Mouse (Mus musculus) brain, embryonic 18.5 days (tissue): ENCODE measurements around the gene Cwc22.

Source experiments
- DNase-seq: peaks from one replicate; pipeline ENCODE4 v3.0.0-alpha.2; 2012; ENCODE audit warnings: low read depth, low spot score

The Cwc22 gene

DNA sequence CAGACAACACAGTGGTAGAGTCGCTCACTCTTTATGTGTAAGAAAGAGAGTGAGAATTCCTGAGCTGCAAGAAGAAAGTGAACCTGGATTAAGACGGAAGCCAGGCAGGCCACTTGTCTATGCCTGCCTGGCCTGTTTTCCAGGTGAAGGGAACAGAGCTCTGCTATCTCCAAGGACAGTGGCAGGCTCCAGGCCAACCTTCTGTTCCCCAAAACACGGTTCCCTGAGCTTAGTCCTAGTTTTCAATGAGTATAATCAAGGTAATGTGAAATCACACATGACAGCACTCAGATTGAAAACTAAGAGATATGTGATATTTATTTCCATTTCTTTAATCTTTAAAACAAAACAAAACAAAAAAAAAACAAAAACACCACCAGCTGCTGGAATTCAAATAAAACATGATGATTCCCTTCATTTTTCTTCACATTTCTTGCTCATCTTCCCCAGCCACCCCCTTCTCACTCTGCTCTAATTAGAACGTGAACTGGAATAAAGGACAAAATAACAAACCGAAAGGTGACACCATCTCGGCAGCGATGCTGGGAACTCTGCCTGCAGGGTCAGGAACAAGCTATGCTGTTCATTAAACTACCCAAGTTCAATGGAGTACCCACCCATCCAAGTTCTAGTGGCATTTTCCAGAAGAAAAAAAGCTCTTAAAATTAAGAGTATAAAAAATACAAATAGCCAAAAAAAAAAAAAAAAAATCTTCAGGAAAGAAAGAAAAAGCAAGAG lies 20.8 kb downstream of the Cwc22 start:
- DNase-seq, result no peak

DNA sequence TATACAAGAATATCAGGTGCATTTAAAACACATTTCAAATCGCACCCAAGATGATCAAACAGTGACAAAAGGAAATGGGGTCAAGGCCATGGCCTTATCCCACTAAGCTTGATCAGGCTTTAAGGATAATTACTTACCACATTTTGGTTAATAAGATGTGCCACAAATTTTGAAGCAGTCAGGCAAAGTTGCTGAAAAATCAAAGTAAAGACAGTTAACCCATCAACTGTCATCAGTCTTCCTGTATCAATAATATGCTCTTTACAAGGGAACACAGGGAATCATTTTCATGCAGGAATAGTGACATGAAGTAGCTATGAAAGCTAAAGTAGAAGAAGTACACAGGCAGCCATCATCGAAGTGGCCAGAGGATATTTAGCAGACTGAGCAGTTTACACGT lies 22.2 kb downstream of the Cwc22 start:
- DNase-seq, result no peak

DNA sequence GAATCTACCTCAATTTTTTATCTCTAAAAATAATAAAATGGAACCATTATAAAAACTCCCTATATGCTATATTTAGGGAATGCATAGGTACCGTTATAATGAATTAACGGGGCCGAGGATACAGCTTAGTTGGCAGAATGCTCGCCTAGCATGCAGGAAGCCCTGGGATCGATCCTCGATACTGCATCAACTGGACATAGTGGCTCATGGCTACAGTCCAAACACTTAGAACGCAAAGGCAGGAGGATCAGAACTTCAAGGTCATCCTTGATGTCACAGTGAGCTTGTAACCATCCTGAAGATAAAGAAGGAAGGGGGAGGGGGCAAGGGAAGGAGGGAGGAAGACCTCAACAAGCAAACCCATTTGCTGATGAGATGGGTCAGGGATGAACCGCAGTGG lies 23.0 kb downstream of the Cwc22 start:
- no peak for DNase-seq

DNA sequence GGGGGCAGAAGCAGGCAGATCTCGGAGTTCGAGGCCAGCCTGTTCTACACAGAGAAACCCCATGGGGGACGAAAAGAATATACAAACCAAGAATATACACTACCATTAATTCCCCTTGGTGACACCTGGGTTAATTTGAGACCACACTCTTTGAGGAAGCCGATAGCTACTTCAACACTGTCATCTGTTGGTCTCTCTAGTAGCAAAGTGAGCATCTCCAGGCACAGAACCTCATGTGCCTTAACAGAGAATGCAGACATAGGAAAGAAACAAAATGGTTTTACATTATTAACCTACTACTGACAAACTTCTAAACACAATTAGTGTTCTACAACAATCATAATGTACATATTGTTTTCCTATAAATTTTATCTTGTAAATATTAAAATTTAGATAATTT lies 24.9 kb downstream of the Cwc22 start:
- DNase-seq, result no peak

DNA sequence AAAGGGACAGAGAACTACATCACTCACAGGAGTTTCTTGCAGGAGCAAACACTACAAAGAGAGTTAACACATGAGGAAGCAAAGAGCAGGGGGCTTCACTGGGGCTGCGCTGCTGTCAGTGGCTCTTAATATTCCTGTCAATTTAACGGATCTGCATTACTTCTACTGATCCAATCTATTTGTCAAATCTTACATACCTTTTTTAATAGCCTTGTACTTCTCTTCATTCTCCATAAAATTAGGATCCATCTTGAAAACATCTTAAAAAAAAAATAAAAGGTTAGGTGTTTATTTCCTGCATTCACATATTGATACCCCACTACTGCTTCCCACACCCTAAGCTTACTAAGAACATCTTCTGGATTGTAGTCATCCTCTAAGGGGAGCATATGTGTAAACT lies 25.6 kb downstream of the Cwc22 start:
- no peak for DNase-seq

DNA sequence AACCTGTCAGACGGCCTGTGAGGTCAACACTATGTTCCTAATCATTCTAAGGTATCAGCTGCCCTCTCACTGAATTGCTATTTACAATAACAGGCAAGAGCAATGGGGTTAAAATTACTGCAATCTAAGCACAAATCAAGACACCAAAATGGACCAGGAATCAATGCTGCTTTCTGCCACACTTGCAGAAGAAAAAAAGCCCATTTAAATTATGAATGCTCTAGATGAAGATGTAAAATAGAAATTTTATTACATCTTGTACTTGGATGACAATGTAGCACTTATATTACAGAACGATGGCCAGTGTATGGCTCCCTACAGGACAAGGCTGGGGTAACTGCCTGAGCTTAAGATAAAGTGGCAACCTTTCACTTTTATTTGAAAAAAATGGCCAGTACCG lies 27.7 kb downstream of the Cwc22 start:
- DNase-seq, result no peak

DNA sequence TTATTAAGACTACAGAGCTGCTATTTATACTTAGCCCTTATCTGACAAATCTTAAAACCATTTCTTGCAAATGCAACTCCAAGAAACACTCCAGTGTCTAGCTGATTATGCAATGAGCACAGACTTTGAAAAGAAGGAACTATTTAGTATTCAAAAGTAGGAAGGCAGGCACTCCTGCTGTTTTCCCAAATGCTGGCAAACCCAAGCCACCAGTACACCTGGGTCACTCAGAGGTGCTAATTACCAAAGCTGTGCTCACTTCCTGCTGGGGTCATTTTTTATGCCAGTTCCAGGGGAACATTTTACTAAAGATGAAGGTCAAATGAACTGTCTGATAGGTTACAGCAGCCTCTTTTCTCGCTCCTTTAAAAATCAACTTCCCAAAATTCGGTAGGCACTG lies 28.2 kb downstream of the Cwc22 start:
- no peak for DNase-seq

DNA sequence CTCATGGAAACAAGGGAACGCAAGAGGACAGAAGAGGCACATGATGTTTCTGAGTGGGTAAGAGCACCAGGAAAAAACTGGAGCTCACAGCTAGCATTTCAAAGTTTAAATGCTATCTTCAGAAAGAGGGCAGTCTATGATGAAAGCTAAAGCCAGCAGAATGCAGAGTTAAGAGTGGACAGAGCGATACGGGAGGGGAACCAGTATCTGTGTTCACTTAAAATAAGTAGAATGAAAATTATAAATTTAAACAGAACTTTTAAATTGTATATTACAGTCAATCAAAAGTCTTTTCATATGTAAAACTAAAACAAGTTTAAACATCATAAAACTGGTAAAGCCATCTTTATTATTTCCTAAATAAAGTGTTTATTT lies 28.8 kb downstream of the Cwc22 start:
- DNase-seq, result no peak

DNA sequence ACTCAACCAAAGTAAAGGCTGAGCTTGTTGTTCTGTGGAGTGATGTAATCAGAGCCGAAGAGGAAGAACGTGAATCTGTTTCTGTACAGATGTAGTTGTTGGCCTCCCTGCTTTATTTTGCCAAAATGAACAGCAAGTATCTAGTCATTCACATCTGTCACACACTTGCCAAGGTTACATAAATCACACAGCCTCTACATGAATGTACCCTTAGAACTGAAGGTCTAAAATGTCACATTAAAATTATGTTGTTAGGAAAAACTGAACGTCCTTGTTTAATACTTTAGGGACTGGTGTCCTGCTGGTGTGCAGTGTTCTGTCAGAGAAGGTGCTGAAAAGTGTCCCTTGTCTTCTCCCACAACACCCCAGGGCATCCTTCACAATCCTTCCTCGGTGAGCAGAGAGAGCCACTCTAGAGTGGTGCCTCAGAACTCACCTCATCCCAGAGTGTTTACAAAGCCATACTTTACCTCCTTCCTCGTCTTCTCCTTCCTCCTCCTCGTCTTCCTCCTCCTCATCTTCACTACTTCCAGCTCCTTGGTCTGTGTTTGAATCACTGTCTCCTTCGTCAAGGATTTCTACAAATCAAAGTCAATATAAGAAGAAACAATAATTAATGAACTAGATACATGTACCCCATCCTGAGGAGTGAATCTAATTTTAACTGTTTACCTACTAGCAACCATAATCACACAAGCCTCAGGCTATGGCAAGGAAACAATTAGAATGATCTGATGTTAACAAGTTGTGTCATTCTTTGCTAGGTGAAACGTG lies 29.4 kb downstream of the Cwc22 start:
- DNase-seq, result no peak

DNA sequence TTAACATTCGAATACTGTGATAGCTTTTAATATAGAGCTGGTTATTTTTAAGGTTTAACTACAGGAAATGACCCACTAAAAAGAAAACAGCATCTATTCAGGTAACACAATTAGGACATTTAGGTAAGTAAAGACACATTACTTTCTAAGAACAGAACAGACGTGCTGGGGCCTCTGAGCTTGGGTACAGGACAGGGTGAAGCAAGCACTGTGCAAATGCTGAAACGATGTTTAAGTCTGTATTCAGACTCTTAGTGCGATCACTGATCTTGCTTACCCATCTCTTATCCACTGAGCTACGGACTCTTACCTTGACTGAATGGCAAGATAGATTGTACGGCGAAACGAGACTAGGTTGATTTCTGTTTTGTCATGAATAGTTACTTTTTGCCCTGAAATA lies 31.0 kb downstream of the Cwc22 start:
- DNase-seq, result no peak

DNA sequence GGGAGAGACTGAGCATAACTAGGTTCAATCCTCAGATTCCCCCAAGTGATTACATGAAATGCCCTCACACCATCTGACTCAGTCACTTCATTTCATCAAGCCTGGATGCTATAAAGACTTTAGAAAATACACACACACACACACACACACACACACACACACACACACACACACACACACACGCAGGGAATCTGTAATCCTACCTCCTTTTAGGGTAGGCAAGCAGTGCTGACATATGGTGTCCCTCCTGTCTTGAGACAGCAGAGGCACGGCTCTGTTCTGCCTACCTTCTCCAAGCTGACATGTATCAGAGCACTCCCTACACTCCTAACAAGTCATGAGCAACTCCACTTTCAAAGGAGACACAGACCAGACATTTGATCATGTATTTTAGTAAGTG lies 32.5 kb downstream of the Cwc22 start:
- DNase-seq, result no peak

DNA sequence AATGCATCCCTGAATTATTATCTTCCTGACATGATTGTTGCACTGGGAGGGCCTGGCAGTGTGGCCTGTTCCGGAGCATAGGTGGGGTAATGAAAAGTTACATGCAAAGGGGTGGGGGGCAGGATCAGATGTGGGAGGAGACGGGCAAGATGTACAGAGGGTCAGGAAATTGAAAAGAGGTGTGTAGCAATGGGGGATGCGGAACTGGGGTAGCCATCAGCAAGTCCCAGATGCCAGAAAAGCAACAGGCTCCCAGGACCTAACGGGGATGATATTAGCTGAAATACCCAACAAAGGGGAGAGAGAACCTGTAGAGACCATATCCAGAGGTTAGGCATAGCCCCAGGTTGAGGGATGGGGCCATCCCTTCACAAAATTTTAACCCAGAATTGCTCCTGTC lies 34.0 kb downstream of the Cwc22 start:
- DNase-seq, result no peak

DNA sequence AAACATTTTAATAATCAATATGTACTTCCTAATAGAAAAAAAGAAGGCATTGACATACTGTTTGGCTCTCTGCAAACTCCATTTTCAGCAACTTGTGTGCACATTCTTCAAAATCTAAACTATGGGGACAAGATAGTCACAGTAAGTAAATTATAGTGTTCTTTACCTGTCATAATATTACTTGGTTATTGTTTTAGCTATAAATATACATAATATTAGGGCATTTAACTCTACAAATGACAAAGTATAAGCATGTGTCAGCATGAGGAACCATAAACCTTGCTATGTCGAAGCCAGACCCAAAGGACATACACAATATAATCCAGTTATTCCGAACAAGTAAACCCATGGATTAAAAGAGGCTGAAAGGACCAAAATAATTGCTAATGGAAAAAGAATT lies 34.7 kb downstream of the Cwc22 start:
- no peak for DNase-seq

DNA sequence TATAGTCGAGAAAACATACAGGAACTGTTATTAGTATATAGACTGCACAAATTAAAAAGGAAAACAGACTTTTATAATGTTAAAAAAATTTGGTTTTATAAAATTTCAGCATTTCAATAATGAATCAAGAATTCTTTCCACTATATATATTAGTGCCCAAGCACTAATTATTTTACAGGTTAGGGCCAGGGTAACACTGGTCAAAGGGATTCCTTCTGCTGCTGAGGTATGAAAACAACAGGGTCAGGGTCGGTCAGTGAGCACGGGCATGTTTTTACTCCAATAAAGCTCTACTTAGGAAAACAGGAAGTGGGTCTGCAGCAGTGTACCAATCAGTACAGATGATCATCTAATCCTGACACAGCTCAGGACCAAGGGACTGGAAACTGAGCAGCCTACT lies 36.0 kb downstream of the Cwc22 start:
- DNase-seq, result no peak

DNA sequence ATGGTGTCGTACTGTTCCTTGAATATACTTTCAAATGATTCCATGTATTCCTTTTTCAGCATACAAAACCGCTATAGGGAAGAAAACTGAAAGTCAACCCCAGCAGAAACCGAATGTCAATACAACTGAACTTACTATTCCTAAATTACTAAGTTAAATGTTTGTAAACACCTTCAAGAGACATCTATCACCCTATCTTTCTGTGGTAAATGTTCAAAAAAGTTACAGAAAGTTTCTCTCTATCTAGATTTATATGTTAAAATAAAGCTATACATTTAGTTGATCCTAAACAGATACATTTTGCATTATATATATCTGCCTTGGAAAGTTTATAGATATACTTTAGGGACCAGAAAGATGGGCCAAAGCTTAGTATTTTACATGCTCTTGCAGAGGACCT lies 39.0 kb downstream of the Cwc22 start:
- no peak for DNase-seq

DNA sequence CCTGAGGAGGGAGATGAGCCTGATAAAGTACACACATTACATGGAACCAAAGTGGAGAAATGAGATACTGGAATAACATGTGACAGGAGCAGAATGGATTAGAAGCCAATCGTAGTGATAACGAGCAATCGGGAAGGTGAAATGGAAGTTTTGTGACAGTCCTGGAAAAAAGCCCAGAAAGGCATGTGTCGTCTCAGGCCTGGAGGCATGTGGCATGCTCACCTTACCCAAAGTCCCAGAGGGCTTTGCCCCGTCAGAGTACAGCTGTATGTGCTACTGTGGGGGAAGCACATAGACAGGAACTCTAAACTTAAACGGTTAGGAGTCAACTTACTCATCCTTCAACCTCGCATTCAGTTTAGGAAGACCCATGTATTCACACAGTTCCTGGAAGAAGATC lies 41.2 kb downstream of the Cwc22 start:
- DNase-seq, result no peak

DNA sequence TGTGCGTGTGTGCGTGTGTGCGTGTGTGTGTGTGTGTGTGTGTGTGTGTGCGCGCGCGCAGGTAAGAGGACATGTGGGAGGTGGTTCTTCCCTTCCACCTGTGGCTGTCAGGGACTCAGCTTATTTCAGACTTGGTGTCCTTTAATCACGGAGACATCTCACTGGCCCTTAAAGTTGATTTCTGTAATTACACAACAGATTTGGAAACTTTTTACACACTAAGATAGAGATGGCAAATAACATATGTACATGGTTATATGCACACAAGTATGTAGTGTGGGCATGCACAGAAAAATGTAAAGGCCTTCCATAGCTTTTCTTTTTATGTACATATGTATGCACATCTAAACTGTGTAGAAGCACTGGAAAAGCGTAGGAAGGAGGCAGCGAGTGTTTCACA lies 41.7 kb downstream of the Cwc22 start:
- DNase-seq, result no peak

DNA sequence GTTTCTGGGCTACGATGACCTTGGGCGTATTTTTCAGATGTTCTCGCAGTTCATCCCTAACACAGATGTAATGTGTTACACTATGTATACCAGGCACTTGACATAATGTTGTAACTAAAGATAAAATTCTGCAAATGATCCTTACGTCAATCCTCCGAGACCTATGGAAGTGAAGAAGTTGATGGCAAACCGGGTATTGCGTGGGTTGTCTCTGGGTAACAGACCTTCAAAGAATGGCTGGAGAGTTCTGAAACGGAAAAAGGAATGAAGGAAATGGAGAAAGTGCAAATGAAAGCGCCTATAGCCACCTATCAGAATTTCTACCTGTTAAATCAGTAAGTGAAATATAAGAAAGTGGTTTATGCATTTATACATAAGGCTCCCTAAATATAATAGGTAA lies 42.2 kb downstream of the Cwc22 start:
- DNase-seq, result no peak

DNA sequence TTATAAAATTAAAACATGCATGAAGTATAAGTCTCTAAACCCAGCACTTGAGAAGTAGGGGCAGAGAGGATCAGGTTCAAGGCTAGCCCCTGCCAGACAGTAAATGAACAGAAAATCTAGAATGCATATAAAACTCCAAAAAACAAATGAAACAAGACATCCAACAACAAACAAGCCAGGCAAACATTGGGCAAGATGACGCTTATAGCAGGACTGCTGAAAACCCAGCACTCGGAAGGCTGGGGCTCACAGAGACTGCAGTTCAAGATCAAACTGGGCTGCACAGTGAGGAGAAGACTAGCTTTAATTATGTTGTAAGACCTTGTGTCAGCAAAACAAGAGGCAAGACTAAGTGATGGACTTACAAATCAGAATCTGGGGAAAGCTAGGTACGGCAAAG lies 43.1 kb downstream of the Cwc22 start:
- no peak for DNase-seq

DNA sequence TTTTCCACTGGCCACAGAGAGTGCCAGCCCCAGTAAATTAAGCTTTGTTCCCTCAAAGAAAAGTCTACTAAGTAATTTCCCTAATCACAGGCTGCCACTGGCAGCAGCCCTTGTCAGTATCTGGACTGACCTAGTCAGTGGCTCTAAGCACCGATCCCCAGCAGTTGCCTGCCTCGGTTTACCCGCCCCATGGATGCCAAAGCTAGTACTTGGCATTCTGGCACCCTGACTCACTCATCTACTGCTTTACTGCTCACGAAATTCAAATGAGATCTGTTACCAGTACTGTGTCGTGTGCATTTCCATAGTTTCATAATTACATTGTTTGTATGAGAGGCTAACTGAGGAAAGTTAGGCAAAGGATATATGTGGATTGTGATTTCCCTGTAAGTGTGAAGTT lies 44.9 kb downstream of the Cwc22 start:
- no peak for DNase-seq

DNA sequence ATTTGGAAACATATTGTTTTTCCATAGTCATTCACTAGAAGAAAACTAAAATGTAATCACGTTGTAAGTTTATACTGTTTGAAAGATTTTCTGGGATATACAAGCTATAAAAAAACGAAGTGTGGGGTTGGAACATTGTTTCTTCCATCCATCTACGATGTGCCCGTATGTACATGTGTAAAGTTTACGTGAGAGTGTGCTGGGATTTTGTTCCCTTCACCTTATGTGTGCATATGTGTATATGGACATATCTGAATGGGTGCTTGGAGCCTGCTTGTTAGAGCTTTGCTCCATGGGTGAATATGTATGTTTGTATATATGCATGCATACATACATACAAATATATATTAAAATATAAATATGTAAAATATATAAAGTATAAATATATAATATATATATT lies 45.4 kb downstream of the Cwc22 start:
- DNase-seq, result no peak

DNA sequence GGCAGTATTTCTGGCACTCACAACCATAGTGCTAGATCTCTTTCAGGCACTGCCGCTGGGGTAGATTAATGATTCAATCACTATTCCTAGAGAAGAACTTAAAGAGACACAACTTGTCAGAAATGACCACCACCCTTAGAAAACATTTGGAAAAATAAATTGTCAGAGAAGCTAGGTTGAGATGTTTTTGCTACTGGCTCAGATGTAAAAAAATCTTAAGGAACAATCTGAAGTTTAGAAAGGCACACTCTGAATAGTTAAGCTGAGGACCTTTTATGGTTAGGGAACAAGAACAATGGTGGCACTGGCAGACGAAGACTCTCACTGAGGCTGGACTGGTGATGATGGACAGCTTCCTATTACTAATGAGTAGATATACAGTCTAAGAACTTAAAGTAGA lies 46.1 kb downstream of the Cwc22 start:
- DNase-seq, result no peak

DNA sequence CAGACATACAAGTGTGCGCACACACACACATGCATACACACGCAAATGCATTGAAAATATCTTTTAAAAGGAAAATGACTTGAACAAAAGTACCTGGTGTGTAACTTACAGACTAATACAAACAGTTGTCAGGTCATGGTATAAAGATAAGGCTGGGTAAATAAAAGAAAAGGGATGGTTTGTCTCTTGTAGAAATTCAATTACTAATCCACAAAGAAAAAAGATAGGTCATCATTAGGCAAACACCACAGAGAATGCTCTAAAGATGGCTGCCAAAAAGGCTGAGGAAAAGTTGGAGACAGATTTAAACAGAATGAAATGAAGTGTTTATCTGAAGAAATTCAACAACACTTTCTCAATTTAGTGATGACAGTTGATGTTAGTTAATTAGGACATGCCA lies 47.7 kb downstream of the Cwc22 start:
- no peak for DNase-seq

DNA sequence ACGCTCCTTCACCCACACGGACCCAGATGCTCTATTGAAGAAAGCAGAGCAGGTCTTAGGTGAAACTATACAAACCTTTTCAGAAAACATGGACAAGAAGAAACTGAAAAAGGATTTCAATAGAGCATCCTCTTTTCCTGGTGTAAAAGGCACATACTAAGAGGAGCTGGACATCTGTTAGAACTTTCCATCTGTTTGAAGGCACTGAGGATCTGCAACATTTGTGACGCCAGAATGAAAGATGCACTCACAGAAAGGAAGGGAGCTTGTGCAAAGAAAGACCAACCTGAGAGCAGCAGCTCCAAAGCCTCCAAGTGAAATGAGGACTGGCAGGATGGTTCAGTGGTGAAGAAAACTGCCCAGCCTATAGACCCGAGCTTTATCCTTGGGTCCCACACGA lies 48.2 kb downstream of the Cwc22 start:
- DNase-seq, result no peak
